Mouse (Mus musculus): ENCODE results near the gene Acbd4. TPM values are rescaled to one million over a fixed set of nuclear protein-coding genes. Genes with fewer than 3 reads are reported as not detected.

Gene Acbd4
- polyA plus RNA-seq, 1 experiment from 2014 or later = 10.7 TPM

Other genes starting within 250 kb of the Acbd4 start
- gene Eftud2, start 220.7 kb upstream of the Acbd4 start, polyA plus RNA-seq (2016; fragmentation: Nextera tagmentation; extraction: Ambion mirVana) = 334 and 339 TPM in 2 replicates
- 2.2 and 2.7 TPM in 2 replicates for gene Ccdc103, start 220.5 kb upstream of the Acbd4 start, polyA plus RNA-seq (2016; fragmentation: Nextera tagmentation; extraction: Ambion mirVana)
- gene Fam187a, start 216.5 kb upstream of the Acbd4 start, polyA plus RNA-seq (2016; fragmentation: Nextera tagmentation; extraction: Ambion mirVana) = not detected in 2 replicates
- 0.05 and 0.09 TPM in 2 replicates for gene Gfap, start 200.8 kb upstream of the Acbd4 start, polyA plus RNA-seq (2016; fragmentation: Nextera tagmentation; extraction: Ambion mirVana)
- 12.4 and 14.0 TPM in 2 replicates for gene Kif18b, start 176.6 kb upstream of the Acbd4 start, polyA plus RNA-seq (2016; fragmentation: Nextera tagmentation; extraction: Ambion mirVana)
- 3.0 and 5.8 TPM in 2 replicates for gene C1ql1, start 155.0 kb upstream of the Acbd4 start, polyA plus RNA-seq (2016; fragmentation: Nextera tagmentation; extraction: Ambion mirVana)
- 57.3 and 61.8 TPM in 2 replicates for gene Nmt1, start 73.5 kb upstream of the Acbd4 start, polyA plus RNA-seq (2016; fragmentation: Nextera tagmentation; extraction: Ambion mirVana)
- gene Dcakd, start 73.3 kb upstream of the Acbd4 start, polyA plus RNA-seq (2016; fragmentation: Nextera tagmentation; extraction: Ambion mirVana) = 265 and 287 TPM in 2 replicates
- gene Plcd3, start within 50 bp of the Acbd4 start, polyA plus RNA-seq (2016; fragmentation: Nextera tagmentation; extraction: Ambion mirVana) = 1.4 TPM in 2 replicates
- gene Hexim1, start 14.5 kb downstream of the Acbd4 start, polyA plus RNA-seq (2016; fragmentation: Nextera tagmentation; extraction: Ambion mirVana) = 2.3 and 2.7 TPM in 2 replicates
- gene Hexim2, start 30.7 kb downstream of the Acbd4 start, polyA plus RNA-seq (2016; fragmentation: Nextera tagmentation; extraction: Ambion mirVana) = 7.8 and 8.2 TPM in 2 replicates
- gene Fmnl1, start 69.4 kb downstream of the Acbd4 start, polyA plus RNA-seq (2016; fragmentation: Nextera tagmentation; extraction: Ambion mirVana) = 1.1 and 1.2 TPM in 2 replicates
- 0.10 and 0.11 TPM in 2 replicates for gene 1700023F06Rik, start 106.9 kb downstream of the Acbd4 start, polyA plus RNA-seq (2016; fragmentation: Nextera tagmentation; extraction: Ambion mirVana)
- not detected in 2 replicates for gene Spata32, start 116.8 kb downstream of the Acbd4 start, polyA plus RNA-seq (2016; fragmentation: Nextera tagmentation; extraction: Ambion mirVana)
- 4.4 and 5.4 TPM in 2 replicates for gene Map3k14, start 165.8 kb downstream of the Acbd4 start, polyA plus RNA-seq (2016; fragmentation: Nextera tagmentation; extraction: Ambion mirVana)